Mouse (Mus musculus): ENCODE results near the gene Haus3. TPM values are rescaled to one million over a fixed set of nuclear protein-coding genes. Genes with fewer than 3 reads are reported as not detected.

Gene Haus3
- polyA plus RNA-seq (2016; fragmentation: Nextera tagmentation; extraction: Ambion mirVana), result 38.0 and 39.8 TPM in 2 replicates

DNA sequence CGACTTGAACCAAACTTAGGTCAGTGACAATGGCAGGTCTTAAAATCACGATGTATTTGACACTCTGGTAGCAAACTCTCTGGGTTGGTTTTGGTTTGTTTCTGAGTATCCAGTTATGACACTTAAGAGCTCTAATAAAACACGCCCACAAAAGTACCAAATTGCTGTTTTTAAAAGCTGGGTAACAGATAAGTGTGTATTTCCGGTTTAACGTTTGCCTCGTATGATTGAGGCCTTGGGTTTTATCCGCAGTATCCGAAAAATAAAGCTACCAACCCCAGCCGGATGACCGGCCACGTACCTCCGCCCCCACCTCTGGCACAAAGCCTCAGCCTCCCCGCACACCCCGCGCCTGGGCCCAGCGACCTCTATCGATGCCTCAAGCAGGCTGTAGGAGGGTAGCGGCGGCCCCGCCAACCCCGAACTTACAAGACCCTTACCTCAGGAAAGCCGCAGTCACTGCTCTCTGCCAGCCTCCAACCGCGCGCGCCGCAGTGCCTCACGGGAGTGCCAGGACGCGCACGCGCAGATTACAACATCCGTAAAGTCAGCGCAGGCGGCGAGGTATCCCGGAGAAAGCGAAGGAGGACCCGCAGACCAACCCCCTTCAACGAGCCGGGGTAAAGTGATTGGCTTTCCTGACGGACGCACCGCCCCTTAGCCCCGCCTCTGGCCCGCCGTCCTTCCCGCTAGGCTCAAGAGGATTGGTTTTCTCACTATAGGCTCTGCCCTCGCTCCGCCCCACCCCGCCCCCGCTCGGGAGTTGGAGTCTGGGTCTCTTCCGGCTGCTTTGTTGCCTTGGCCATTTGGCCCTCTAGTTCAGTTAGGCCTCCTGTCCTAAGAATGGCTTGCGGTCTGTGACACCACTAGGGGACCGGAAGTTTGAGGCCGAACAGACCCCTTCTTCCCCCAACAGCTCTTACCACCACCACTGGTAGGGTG, at the start of gene Haus3, which contains the start of gene Poln:
Haus3 (minus strand) TSS at position 578 of the 942 bp plus-strand sequence.
Poln (minus strand) TSS at position 499 of the 942 bp plus-strand sequence.
- Histone ChIP-seq H3K9ac (peak within 1 kb of the TSS; percentile 92), H3K27me3 (replicated peaks) (no peaks in the 10 kb centered on the region), H3K27ac (peak within 1 kb of the TSS; percentile 93), H3K4me1 (peaks cover 39% of the 10 kb centered on the region), H3K4me3 (peak within 1 kb of the TSS; percentile 85), H3K4me2 (peak within 1 kb of the TSS; percentile 77), H3K9me3 (replicated peaks) (no peaks in the 10 kb centered on the region), H3K36me3 (peaks cover 13% of the 10 kb centered on the region)
- under 1% methylated on average over 57 of the region's 57 CpGs for WGBS (ENCODE audit: insufficient replicate concordance)
- peak; percentile 99 for ATAC-seq

DNA sequence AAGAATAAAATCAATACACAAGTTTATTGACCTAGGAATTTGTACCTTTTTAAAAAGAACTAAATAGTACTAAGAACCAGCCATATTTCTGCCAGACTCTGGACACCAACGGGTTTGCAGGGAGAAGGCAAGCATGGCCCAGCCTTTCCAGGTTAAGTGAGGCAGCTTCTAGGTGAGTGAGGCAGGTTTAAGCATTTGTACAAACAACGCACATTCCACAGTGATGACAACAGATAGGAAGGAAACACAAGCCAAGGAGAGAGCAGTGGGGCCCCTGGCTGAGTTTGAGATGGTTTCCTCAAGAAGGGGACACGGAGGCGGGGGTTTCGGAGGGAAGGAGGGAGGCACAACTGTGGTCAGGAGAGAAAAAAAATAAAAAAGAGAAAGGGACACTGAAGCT, 49.3 kb upstream of the Haus3 start:
- Histone ChIP-seq H3K9ac (no peak overlapping the region), H3K4me3 (no peak overlapping the region), H3K4me2 (no peak overlapping the region), H3K27ac (no peak overlapping the region), H3K4me1 (no peaks in the 10 kb centered on the region), H3K27me3 (replicated peaks) (no peaks in the 10 kb centered on the region; the same call in 1 of the 2 replicates), H3K36me3 (no peaks in the 10 kb centered on the region), H3K9me3 (replicated peaks) (no peaks in the 10 kb centered on the region)
- ATAC-seq, result no peak
- WGBS (ENCODE audit: insufficient replicate concordance), result 32% methylated on average over 5 of the region's 5 CpGs

DNA sequence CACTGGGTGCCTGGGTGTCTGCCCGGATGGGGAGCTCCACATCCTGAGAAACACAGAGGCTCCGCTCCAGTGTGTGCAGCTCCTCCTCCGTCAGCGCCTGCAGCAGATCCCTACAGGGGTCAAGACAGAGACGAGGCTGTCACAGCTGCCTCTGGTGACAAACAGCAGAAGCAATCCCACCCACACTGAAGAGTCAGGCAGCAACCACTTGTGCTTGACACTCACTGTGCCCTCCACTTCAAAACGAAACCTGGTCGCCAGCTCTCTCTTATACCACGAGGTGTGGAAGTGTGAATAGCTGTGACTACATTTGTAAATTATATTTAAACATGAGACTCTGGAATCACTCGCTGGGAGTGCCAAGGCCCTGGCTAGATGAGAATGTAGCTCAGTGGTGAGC, 48.4 kb upstream of the Haus3 start:
- Histone ChIP-seq H3K27ac (no peak overlapping the region), H3K4me3 (no peak overlapping the region), H3K36me3 (no peaks in the 10 kb centered on the region), H3K4me2 (no peak overlapping the region), H3K27me3 (replicated peaks) (no peaks in the 10 kb centered on the region; the same call in 1 of the 2 replicates), H3K9me3 (replicated peaks) (no peaks in the 10 kb centered on the region), H3K4me1 (no peaks in the 10 kb centered on the region), H3K9ac (no peak overlapping the region)
- no peak for ATAC-seq
- WGBS (ENCODE audit: insufficient replicate concordance), result 66% methylated on average over 9 of the region's 9 CpGs

- no peak overlapping the region for H3K27ac ChIP-seq
- no peak overlapping the region for H3K9ac ChIP-seq
- no peaks in the 10 kb centered on the region for H3K36me3 ChIP-seq
- WGBS (ENCODE audit: insufficient replicate concordance), result 68% methylated on average over 7 of the region's 7 CpGs
- H3K27me3 ChIP-seq (replicated peaks), result no peaks in the 10 kb centered on the region; the same call in 1 of the 2 replicates
- H3K4me1 ChIP-seq, result no peaks in the 10 kb centered on the region
- H3K9me3 ChIP-seq (replicated peaks), result no peaks in the 10 kb centered on the region
- no peak overlapping the region for H3K4me3 ChIP-seq
- ATAC-seq, result no peak
- H3K4me2 ChIP-seq, result no peak overlapping the region
Observed at GRCm38 (mm10) chr5:34216025-34216424, 46.7 kb upstream of the Haus3 start.

DNA sequence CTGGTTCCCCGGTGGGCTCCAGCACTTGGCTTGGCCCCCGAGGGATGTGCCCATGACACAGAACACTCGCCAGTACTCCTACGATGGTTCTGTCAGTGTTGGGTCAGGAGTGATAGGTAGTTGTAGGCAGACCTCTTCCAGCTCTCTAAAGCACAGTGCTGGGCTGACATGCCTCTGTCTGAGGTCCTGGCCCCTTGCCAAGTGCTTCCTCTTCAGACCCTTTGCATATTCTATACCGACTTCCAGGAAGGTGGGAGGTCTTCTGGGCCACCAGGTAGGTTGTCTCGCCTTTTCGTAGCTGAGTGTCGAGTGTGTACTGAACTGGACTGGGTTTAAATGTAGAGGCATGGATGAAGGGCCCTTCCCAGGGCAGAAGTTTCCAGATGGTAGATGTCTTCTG, 44.3 kb upstream of the Haus3 start:
- Histone ChIP-seq H3K4me3 (no peak overlapping the region), H3K27me3 (replicated peaks) (no peaks in the 10 kb centered on the region; the same call in 1 of the 2 replicates), H3K4me1 (no peaks in the 10 kb centered on the region), H3K9ac (no peak overlapping the region), H3K36me3 (no peaks in the 10 kb centered on the region), H3K4me2 (no peak overlapping the region), H3K9me3 (replicated peaks) (no peaks in the 10 kb centered on the region), H3K27ac (no peak overlapping the region)
- WGBS (ENCODE audit: insufficient replicate concordance), result 60% methylated on average over 8 of the region's 8 CpGs
- no peak for ATAC-seq

GRCm38 (mm10) chr5:34210279-34210678, 41.0 kb upstream of the Haus3 start:
- no peaks in the 10 kb centered on the region; the same call in 1 of the 2 replicates for H3K27me3 ChIP-seq (replicated peaks)
- WGBS (ENCODE audit: insufficient replicate concordance), result 3% methylated on average over 1 of the region's 1 CpGs
- H3K4me1 ChIP-seq, result no peaks in the 10 kb centered on the region
- no peak overlapping the region for H3K4me2 ChIP-seq
- H3K36me3 ChIP-seq, result no peaks in the 10 kb centered on the region
- no peak overlapping the region for H3K9ac ChIP-seq
- no peak overlapping the region for H3K27ac ChIP-seq
- H3K9me3 ChIP-seq (replicated peaks), result no peaks in the 10 kb centered on the region
- no peak overlapping the region for H3K4me3 ChIP-seq
- peak; percentile 49 for ATAC-seq

GRCm38 (mm10) chr5:34207503-34207902, 38.2 kb upstream of the Haus3 start:
- Histone ChIP-seq H3K4me2 (no peak overlapping the region), H3K27me3 (replicated peaks) (no peaks in the 10 kb centered on the region), H3K4me3 (no peak overlapping the region), H3K9ac (no peak overlapping the region), H3K36me3 (no peaks in the 10 kb centered on the region), H3K9me3 (replicated peaks) (no peaks in the 10 kb centered on the region), H3K4me1 (no peaks in the 10 kb centered on the region), H3K27ac (no peak overlapping the region)
- 48% methylated on average over 3 of the region's 3 CpGs for WGBS (ENCODE audit: insufficient replicate concordance)
- ATAC-seq, result no peak

- Histone ChIP-seq H3K27me3 (replicated peaks) (no peaks in the 10 kb centered on the region), H3K4me2 (no peak overlapping the region), H3K36me3 (no peaks in the 10 kb centered on the region), H3K4me1 (no peaks in the 10 kb centered on the region), H3K9ac (no peak overlapping the region), H3K27ac (no peak overlapping the region), H3K4me3 (no peak overlapping the region), H3K9me3 (replicated peaks) (no peaks in the 10 kb centered on the region)
- 28% methylated on average over 2 of the region's 2 CpGs for WGBS (ENCODE audit: insufficient replicate concordance)
- ATAC-seq, result no peak
Observed at GRCm38 (mm10) chr5:34205788-34206187, 36.5 kb upstream of the Haus3 start.

GRCm38 (mm10) chr5:34204911-34205310, 35.6 kb upstream of the Haus3 start:
- H3K4me1 ChIP-seq, result no peaks in the 10 kb centered on the region
- H3K9me3 ChIP-seq (replicated peaks), result no peaks in the 10 kb centered on the region
- H3K27me3 ChIP-seq (replicated peaks), result no peaks in the 10 kb centered on the region
- 59% methylated on average over 2 of the region's 2 CpGs for WGBS (ENCODE audit: insufficient replicate concordance)
- no peak overlapping the region for H3K9ac ChIP-seq
- no peak overlapping the region for H3K27ac ChIP-seq
- ATAC-seq, result no peak
- H3K36me3 ChIP-seq, result no peaks in the 10 kb centered on the region
- H3K4me2 ChIP-seq, result no peak overlapping the region
- H3K4me3 ChIP-seq, result no peak overlapping the region

GRCm38 (mm10) chr5:34202006-34202405, 32.7 kb upstream of the Haus3 start:
- Histone ChIP-seq H3K4me3 (no peak overlapping the region), H3K9me3 (replicated peaks) (no peaks in the 10 kb centered on the region), H3K27me3 (replicated peaks) (no peaks in the 10 kb centered on the region), H3K4me1 (no peaks in the 10 kb centered on the region), H3K9ac (no peak overlapping the region), H3K27ac (no peak overlapping the region), H3K36me3 (no peaks in the 10 kb centered on the region), H3K4me2 (no peak overlapping the region)
- WGBS (ENCODE audit: insufficient replicate concordance), result 69% methylated on average over 4 of the region's 4 CpGs
- no peak for ATAC-seq

DNA sequence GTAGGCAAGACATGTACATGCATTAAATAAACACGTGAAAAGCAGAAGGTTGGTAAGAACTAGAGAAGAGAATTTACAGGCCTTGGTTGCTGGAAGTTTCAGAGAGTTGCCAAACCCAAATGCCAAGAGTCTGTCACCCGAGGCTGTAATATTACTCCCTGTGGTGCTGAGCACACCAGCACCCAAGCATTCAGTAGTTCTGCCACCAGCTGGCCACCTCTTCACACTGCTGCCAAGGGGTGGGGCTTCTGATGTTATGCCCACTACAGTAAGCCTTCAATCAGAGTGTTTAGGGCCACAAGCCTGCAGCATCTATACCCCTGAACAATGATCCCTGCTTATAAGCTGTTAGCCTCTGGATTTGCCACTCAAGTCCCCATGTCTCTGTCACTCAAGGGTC, 32.1 kb upstream of the Haus3 start:
- Histone ChIP-seq H3K27ac (no peak overlapping the region), H3K4me3 (no peak overlapping the region), H3K4me1 (no peaks in the 10 kb centered on the region), H3K27me3 (replicated peaks) (no peaks in the 10 kb centered on the region), H3K4me2 (no peak overlapping the region), H3K36me3 (no peaks in the 10 kb centered on the region), H3K9me3 (replicated peaks) (no peaks in the 10 kb centered on the region), H3K9ac (no peak overlapping the region)
- no peak for ATAC-seq
- 46% methylated on average over 2 of the region's 2 CpGs for WGBS (ENCODE audit: insufficient replicate concordance)

- no peaks in the 10 kb centered on the region for H3K36me3 ChIP-seq
- no peaks in the 10 kb centered on the region for H3K9me3 ChIP-seq (replicated peaks)
- H3K4me1 ChIP-seq, result no peaks in the 10 kb centered on the region
- no peak overlapping the region for H3K27ac ChIP-seq
- no peak overlapping the region for H3K4me3 ChIP-seq
- no peaks in the 10 kb centered on the region; the same call in 1 of the 2 replicates for H3K27me3 ChIP-seq (replicated peaks)
- no peak for ATAC-seq
- no peak overlapping the region for H3K4me2 ChIP-seq
- WGBS (ENCODE audit: insufficient replicate concordance), result 70% methylated on average over 6 of the region's 6 CpGs
- no peak overlapping the region for H3K9ac ChIP-seq
Observed at GRCm38 (mm10) chr5:34198615-34199014, 29.3 kb upstream of the Haus3 start.

All from liver, embryonic 12.5 days (tissue).